Mouse (Mus musculus) kidney, adult 2 months (tissue): Measurements from ENCODE around the gene Gpsm1.

Source experiments
- CTCF ChIP-seq: fragments of 200-500 bp; conservative IDR thresholded peaks from 2 replicates; pipeline ENCODE4 v1.5.1; 2011; ENCODE audit warnings: low read depth, mild to moderate bottlenecking, control low read depth, low read length, moderate library complexity, mixed read lengths; ENCODE audit not compliant: insufficient read depth, insufficient read length
- POLR2A ChIP-seq: fragments of 200-500 bp; IDR thresholded peaks from one replicate; pipeline ENCODE4 v1.6.1; 2011; ENCODE audit warnings: low read depth, low read length, control low read depth

DNA sequence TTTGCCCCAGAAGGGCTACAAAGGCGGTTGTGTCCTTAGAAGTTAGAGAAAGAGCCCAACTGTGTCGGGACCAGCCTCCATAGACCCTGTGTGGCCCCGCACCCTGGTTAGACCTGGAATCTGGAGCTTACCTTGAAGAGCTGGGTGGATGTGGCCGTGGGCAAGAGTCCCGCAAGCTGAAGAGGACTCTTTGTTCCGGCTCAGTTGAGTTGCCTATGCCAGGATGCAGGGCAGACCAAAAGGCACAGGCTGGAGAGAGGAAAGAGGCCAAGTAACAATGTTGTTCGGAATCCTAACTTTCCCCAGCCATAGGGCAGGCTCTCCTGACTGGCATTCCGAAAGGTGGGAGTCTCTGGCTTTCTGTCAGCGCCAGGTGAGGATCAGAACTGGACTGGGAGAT, 3.8 kb downstream of the Gpsm1 start:
- TF ChIP-seq CTCF: no peak
- TF ChIP-seq POLR2A: no peak
